Comparison of ENCODE assay signal across 7 mouse cellular contexts in the genomic region with DNA sequence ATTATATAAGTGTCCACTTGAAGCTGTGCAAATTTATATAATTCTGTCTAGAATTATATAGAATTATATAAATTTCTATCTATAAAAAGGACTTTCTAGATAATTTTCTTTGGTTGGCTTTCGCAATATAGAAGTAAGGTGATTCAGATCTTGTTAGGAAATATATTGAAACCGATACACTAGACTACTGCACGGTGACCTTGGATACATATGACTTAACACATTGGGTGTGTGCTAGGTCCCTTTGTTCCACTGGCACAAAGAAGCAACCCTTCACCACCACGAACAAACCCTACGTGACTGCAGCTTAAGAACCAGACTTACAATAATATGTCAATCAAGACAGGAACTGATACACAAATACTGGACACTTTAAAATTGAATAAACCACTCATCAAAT. TPM values are rescaled to one million over a fixed set of nuclear protein-coding genes. Genes with fewer than 3 reads are reported as not detected.
DNase-seq lines count a peak whose midpoint lies in the region; ATAC-seq lines count a peak whose summit lies in the region.

No protein-coding gene starts in this region.

- H3K36me3 ChIP-seq in intestine, embryonic 14.5 days (ENCODE audit: control insufficient read depth, insufficient read depth, low read length), result no peaks in the 10 kb centered on the region
- no peaks in the 10 kb centered on the region for H3K36me3 ChIP-seq in intestine, embryonic 16.5 days (ENCODE audit: control insufficient read depth, insufficient read depth, low read length)
- H3K36me3 ChIP-seq in embryonic facial prominence, embryonic 14.5 days (ENCODE audit: control insufficient read depth, insufficient read depth, low read length), result no peaks in the 10 kb centered on the region
- H3K36me3 ChIP-seq in hindbrain, embryonic 13.5 days, result no peaks in the 10 kb centered on the region
- H3K36me3 ChIP-seq in midbrain, embryonic 15.5 days (replicated peaks), result no peaks in the 10 kb centered on the region

- peak overlapping the region; percentile 81 for H3K4me2 ChIP-seq in intestine, embryonic 14.5 days (ENCODE audit: low read length)
- no peak overlapping the region for H3K4me2 ChIP-seq in intestine, embryonic 16.5 days (ENCODE audit: low read depth, low read length)
- peak overlapping the region; percentile 88 for H3K4me2 ChIP-seq in embryonic facial prominence, embryonic 14.5 days (ENCODE audit: low read depth, low read length)
- peak overlapping the region; percentile 73 for H3K4me2 ChIP-seq in hindbrain, embryonic 13.5 days
- H3K4me2 ChIP-seq in midbrain, embryonic 15.5 days, result peak overlapping the region; percentile 78; the same call in 1 of the 2 replicates

- H3K27ac ChIP-seq in intestine, embryonic 14.5 days (ENCODE audit: low read depth), result no peak overlapping the region
- no peak overlapping the region for H3K27ac ChIP-seq in intestine, embryonic 16.5 days (ENCODE audit: low read length)
- no peak overlapping the region for H3K27ac ChIP-seq in embryonic facial prominence, embryonic 14.5 days (replicated peaks; ENCODE audit: low read depth, low read length)
- no peak overlapping the region for H3K27ac ChIP-seq in hindbrain, embryonic 13.5 days
- H3K27ac ChIP-seq in midbrain, embryonic 15.5 days, result no peak overlapping the region

- no peak for DNase-seq in intestine, embryonic 14.5 days (ENCODE audit: low spot score)
- no peak for DNase-seq in embryonic facial prominence, embryonic 14.5 days (ENCODE audit: low spot score)
- no peak for DNase-seq in thymus, postnatal 36 days
- DNase-seq in cerebellum, adult 8-10 months, result no peak

- H3K9ac ChIP-seq in intestine, embryonic 14.5 days (ENCODE audit: low read length), result no peak overlapping the region
- no peak overlapping the region for H3K9ac ChIP-seq in intestine, embryonic 16.5 days (ENCODE audit: low read depth, low read length)
- no peak overlapping the region for H3K9ac ChIP-seq in embryonic facial prominence, embryonic 14.5 days (ENCODE audit: low read depth, low read length)
- H3K9ac ChIP-seq in hindbrain, embryonic 13.5 days, result no peak overlapping the region
- no peak overlapping the region for H3K9ac ChIP-seq in midbrain, embryonic 15.5 days

- no peak overlapping the region for H3K4me3 ChIP-seq in intestine, embryonic 14.5 days (ENCODE audit: low read depth, low read length)
- no peak overlapping the region for H3K4me3 ChIP-seq in intestine, embryonic 16.5 days (ENCODE audit: low read length)
- peak overlapping the region; percentile 53 for H3K4me3 ChIP-seq in embryonic facial prominence, embryonic 14.5 days (ENCODE audit: low read depth, low read length)
- no peak overlapping the region for H3K4me3 ChIP-seq in hindbrain, embryonic 13.5 days
- peak overlapping the region; percentile 51; the same call in 1 of the 2 replicates for H3K4me3 ChIP-seq in midbrain, embryonic 15.5 days

- no peak for ATAC-seq in intestine, embryonic 14.5 days (replicated peaks; ENCODE audit: low FRiP score, low TSS enrichment, low read depth)
- ATAC-seq in intestine, embryonic 16.5 days, result no peak; the same call in 1 of the 2 replicates
- ATAC-seq in embryonic facial prominence, embryonic 14.5 days (ENCODE audit: low read depth), result no peak
- 0 out of 2 replicates have a peak, but pooled peaks have one; percentile 45 for ATAC-seq in hindbrain, embryonic 13.5 days (ENCODE audit: low FRiP score)
- peak; percentile 34; the same call in 1 of the 2 replicates for ATAC-seq in midbrain, embryonic 15.5 days (replicated peaks)

- no peaks in the 10 kb centered on the region for H3K4me1 ChIP-seq in intestine, embryonic 14.5 days (replicated peaks; ENCODE audit: control insufficient read depth, insufficient read depth, low read length)
- no peaks in the 10 kb centered on the region for H3K4me1 ChIP-seq in intestine, embryonic 16.5 days (ENCODE audit: control insufficient read depth, insufficient read depth, low read length)
- 0 out of 2 replicates have a peak, but pooled peaks cover 7% of the 10 kb centered on the region for H3K4me1 ChIP-seq in embryonic facial prominence, embryonic 14.5 days (ENCODE audit: control insufficient read depth, insufficient read depth, low read length)
- peaks cover 11% of the 10 kb centered on the region; the same call in 1 of the 2 replicates for H3K4me1 ChIP-seq in hindbrain, embryonic 13.5 days (replicated peaks)
- peaks cover 11% of the 10 kb centered on the region; the same call in 1 of the 2 replicates for H3K4me1 ChIP-seq in midbrain, embryonic 15.5 days

- H3K9me3 ChIP-seq in intestine, embryonic 14.5 days (ENCODE audit: control insufficient read depth, low read length), result no peaks in the 10 kb centered on the region
- no peaks in the 10 kb centered on the region for H3K9me3 ChIP-seq in intestine, embryonic 16.5 days (ENCODE audit: control insufficient read depth, low read length)
- no peaks in the 10 kb centered on the region for H3K9me3 ChIP-seq in embryonic facial prominence, embryonic 14.5 days (ENCODE audit: control insufficient read depth, low read length)
- H3K9me3 ChIP-seq in hindbrain, embryonic 13.5 days, result no peaks in the 10 kb centered on the region
- H3K9me3 ChIP-seq in midbrain, embryonic 15.5 days, result no peaks in the 10 kb centered on the region

- WGBS in intestine, embryonic 14.5 days, result 59% methylated on average over 5 of the region's 5 CpGs
- 54% methylated on average over 5 of the region's 5 CpGs for WGBS in intestine, embryonic 16.5 days
- WGBS in embryonic facial prominence, embryonic 14.5 days, result 60% methylated on average over 5 of the region's 5 CpGs
- 56% methylated on average over 5 of the region's 5 CpGs for WGBS in hindbrain, embryonic 13.5 days
- WGBS in midbrain, embryonic 15.5 days, result 51% methylated on average over 5 of the region's 5 CpGs

- peaks cover 8% of the 10 kb centered on the region for H3K27me3 ChIP-seq in intestine, embryonic 14.5 days (replicated peaks; ENCODE audit: control insufficient read depth, insufficient read depth, low read length)
- H3K27me3 ChIP-seq in intestine, embryonic 16.5 days (replicated peaks; ENCODE audit: control insufficient read depth, insufficient read depth, low read length), result peaks cover 8% of the 10 kb centered on the region; the same call in 1 of the 2 replicates
- peaks cover 22% of the 10 kb centered on the region for H3K27me3 ChIP-seq in embryonic facial prominence, embryonic 14.5 days (replicated peaks; ENCODE audit: control insufficient read depth, insufficient read depth, low read length)
- peaks cover 50% of the 10 kb centered on the region for H3K27me3 ChIP-seq in hindbrain, embryonic 13.5 days
- peaks cover 10% of the 10 kb centered on the region; the same call in 1 of the 2 replicates for H3K27me3 ChIP-seq in midbrain, embryonic 15.5 days (replicated peaks)

RNA-seq across cellular contexts. Expression of a gene that starts 0.4 kb away (rescaled TPM):
- 0.26 and 0.39 TPM in 2 replicates for polyA plus RNA-seq in intestine, embryonic 14.5 days (2014; fragmentation: Nextera tagmentation; extraction: Ambion mirVana)
- polyA plus RNA-seq in intestine, embryonic 16.5 days (2015; fragmentation: Nextera tagmentation; extraction: Ambion mirVana), result 0.11 and 0.40 TPM in 2 replicates
- 1.5 and 2.9 TPM in 2 replicates for polyA plus RNA-seq in embryonic facial prominence, embryonic 14.5 days (2014; fragmentation: Nextera tagmentation; extraction: Ambion mirVana)
- polyA plus RNA-seq in hindbrain, embryonic 13.5 days (2015; fragmentation: Nextera tagmentation; extraction: Ambion mirVana), result 0.84 and 1.2 TPM in 2 replicates
- 1.8 and 2.2 TPM in 2 replicates for polyA plus RNA-seq in midbrain, embryonic 15.5 days (2015; fragmentation: Nextera tagmentation; extraction: Ambion mirVana)

RNA-seq across cellular contexts. Expression of a gene that starts 31.0 kb away (rescaled TPM):
- polyA plus RNA-seq in intestine, embryonic 14.5 days (2014; fragmentation: Nextera tagmentation; extraction: Ambion mirVana), result not detected in 2 replicates
- polyA plus RNA-seq in intestine, embryonic 16.5 days (2015; fragmentation: Nextera tagmentation; extraction: Ambion mirVana), result not detected in 2 replicates
- polyA plus RNA-seq in embryonic facial prominence, embryonic 14.5 days (2014; fragmentation: Nextera tagmentation; extraction: Ambion mirVana), result 0.08 TPM in 2 replicates
- polyA plus RNA-seq in hindbrain, embryonic 13.5 days (2015; fragmentation: Nextera tagmentation; extraction: Ambion mirVana), result not detected in 2 replicates
- not detected in 2 replicates for polyA plus RNA-seq in midbrain, embryonic 15.5 days (2015; fragmentation: Nextera tagmentation; extraction: Ambion mirVana)

RNA-seq across cellular contexts. Expression of a gene that starts 34.2 kb away (rescaled TPM):
- 0.23 and 0.30 TPM in 2 replicates for polyA plus RNA-seq in intestine, embryonic 14.5 days (2014; fragmentation: Nextera tagmentation; extraction: Ambion mirVana)
- polyA plus RNA-seq in intestine, embryonic 16.5 days (2015; fragmentation: Nextera tagmentation; extraction: Ambion mirVana), result 0.16 and 0.18 TPM in 2 replicates
- polyA plus RNA-seq in embryonic facial prominence, embryonic 14.5 days (2014; fragmentation: Nextera tagmentation; extraction: Ambion mirVana), result 0.08 TPM in 1 of 2 replicates, not detected in the other
- polyA plus RNA-seq in hindbrain, embryonic 13.5 days (2015; fragmentation: Nextera tagmentation; extraction: Ambion mirVana), result not detected in 2 replicates
- polyA plus RNA-seq in midbrain, embryonic 15.5 days (2015; fragmentation: Nextera tagmentation; extraction: Ambion mirVana), result not detected in 2 replicates

Comparison
In these comparisons a context has a peak if more than half of its experiments do, and no peak if none do; other contexts are left out.
1. ATAC-seq: peak in hindbrain, embryonic 13.5 days (single experiment) and midbrain, embryonic 15.5 days (single experiment); none in intestine, embryonic 14.5 days (single experiment), intestine, embryonic 16.5 days (single experiment) and embryonic facial prominence, embryonic 14.5 days (single experiment).
2. H3K4me3 ChIP-seq: peak in embryonic facial prominence, embryonic 14.5 days (single experiment) and midbrain, embryonic 15.5 days (single experiment); none in intestine, embryonic 14.5 days (single experiment), intestine, embryonic 16.5 days (single experiment) and hindbrain, embryonic 13.5 days (single experiment).